Mouse (Mus musculus): ENCODE measurements around the gene Dennd4c. TPM values are rescaled to one million over a fixed set of nuclear protein-coding genes. Genes with fewer than 3 reads are reported as not detected.

Dennd4c gene
- polyA plus RNA-seq, 1 experiment from 2014 or later = 7.4 TPM

Other genes starting within 250 kb of the Dennd4c start
- gene Saxo1, start 190.2 kb upstream of the Dennd4c start, polyA plus RNA-seq (2014; fragmentation: Nextera tagmentation; extraction: Ambion mirVana) = not detected in 2 replicates
- gene Rraga, start 172.9 kb upstream of the Dennd4c start, polyA plus RNA-seq (2014; fragmentation: Nextera tagmentation; extraction: Ambion mirVana) = 81.0 and 83.1 TPM in 2 replicates
- 18.3 and 20.4 TPM in 2 replicates for gene Haus6, start 136.5 kb upstream of the Dennd4c start, polyA plus RNA-seq (2014; fragmentation: Nextera tagmentation; extraction: Ambion mirVana)
- 75.1 and 78.0 TPM in 2 replicates for gene Plin2, start 78.5 kb upstream of the Dennd4c start, polyA plus RNA-seq (2014; fragmentation: Nextera tagmentation; extraction: Ambion mirVana)
- 878 and 915 TPM in 2 replicates for gene Rps6, start 108.9 kb downstream of the Dennd4c start, polyA plus RNA-seq (2014; fragmentation: Nextera tagmentation; extraction: Ambion mirVana)
- gene Acer2, start 125.8 kb downstream of the Dennd4c start, polyA plus RNA-seq (2014; fragmentation: Nextera tagmentation; extraction: Ambion mirVana) = 28.1 and 28.7 TPM in 2 replicates

All from intestine, embryonic 14.5 days (tissue).